Mouse (Mus musculus) kidney, postnatal 14 days (tissue): ENCODE measurements around the gene Pdzph1.
A peak's percentile ranks its signal among the peaks of the same experiment; 100 is the strongest.

Experiments used
- DNase-seq: peaks from one replicate; pipeline ENCODE4 v3.0.0; 2022; ENCODE audit warnings: mixed read lengths

Pdzph1 gene

GRCm38 (mm10) chr17:58922821-58923220 is 68.4 kb downstream of the Pdzph1 start:
- DNase-seq, result no peak

DNA sequence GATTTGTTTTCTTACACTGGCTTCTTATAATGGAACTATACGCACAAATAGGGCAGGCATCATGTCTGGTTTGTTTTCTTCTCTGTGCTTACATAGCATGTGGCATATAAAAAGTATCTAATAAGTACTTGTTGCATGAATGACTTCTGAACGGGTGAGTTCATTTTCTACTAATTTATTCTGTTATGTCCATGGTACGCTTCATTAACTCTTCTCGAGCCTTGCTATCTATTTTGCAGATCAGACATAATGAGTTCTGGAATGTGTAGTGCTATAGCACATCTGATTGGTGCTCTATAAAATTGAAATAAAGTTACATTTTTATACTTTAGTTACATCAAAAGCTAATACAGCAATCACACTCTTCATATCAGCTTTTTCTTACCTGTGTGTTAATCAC is 71.2 kb downstream of the Pdzph1 start:
- no peak for DNase-seq

GRCm38 (mm10) chr17:58919061-58919460 is 72.1 kb downstream of the Pdzph1 start:
- peak; percentile 33 for DNase-seq

- no peak for DNase-seq
Measured at GRCm38 (mm10) chr17:58918539-58918938, 72.6 kb downstream of the Pdzph1 start.

DNA sequence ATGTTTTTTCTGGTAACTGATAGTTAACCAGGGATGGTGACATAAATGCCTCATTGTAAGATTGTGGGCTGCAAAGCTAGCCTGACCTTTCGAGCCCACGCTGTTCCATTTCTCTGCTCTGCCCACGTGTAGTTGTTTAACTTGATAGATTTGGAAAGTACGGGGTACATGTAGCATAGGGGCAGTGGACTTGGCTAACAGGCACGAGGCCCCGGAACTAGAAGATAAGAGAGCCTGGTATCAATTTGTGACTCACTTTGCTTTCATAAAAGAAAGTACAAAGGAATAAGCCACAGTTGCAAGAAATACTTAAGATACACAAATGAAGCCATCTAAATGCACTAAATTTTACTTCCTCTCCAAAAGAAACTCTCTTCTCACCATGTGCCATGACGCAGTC is 79.6 kb downstream of the Pdzph1 start:
- DNase-seq, result no peak

GRCm38 (mm10) chr17:58909061-58909661 is 82.0 kb downstream of the Pdzph1 start:
- DNase-seq, result peak; percentile 38

DNA sequence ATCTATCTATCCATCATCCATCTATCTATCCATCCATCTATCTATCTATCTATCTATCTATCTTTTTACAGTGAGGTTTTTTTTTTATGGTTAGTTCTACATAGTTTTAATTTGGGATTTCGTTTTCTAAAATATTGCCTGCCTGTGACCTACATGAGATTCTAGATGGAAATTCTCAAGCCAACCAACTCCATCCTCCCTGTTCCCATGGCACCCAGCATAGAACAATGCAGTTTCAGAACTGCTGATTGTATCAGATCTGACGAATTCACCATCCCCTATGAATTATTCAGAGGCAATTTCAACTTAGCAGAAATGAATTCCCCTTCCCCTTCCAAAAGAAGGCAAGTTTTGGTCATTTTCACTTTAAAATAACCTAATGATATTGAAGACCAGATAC is 85.2 kb downstream of the Pdzph1 start:
- DNase-seq, result no peak

GRCm38 (mm10) chr17:58891488-58892210 is 99.5 kb downstream of the Pdzph1 start:
- DNase-seq, result no peak

GRCm38 (mm10) chr17:58889905-58890645 is 101.1 kb downstream of the Pdzph1 start:
- DNase-seq, result no peak

GRCm38 (mm10) chr17:58884393-58884792 is 106.8 kb downstream of the Pdzph1 start:
- no peak for DNase-seq

DNA sequence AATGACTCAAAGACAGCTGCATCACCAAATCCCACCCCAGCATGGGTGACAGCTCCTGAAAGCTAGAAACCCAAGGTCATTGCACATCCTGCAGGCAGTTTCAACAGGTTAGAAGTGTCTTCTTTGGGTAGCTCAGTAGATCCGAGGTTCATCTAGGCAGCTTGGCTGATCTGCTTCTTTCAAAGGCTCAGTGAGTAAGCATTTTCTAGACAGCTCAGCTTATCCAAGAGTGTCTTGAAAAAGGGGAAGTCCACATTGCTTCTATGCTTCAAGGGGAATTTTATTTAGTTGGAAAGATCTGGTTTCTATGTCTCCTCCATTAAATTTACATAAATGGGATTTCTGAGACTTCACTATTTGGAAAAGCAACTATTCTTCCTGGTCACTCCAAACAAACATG is 117.8 kb downstream of the Pdzph1 start:
- no peak for DNase-seq

- no peak for DNase-seq
Measured at GRCm38 (mm10) chr17:58870795-58871194, 120.4 kb downstream of the Pdzph1 start.
